Mouse (Mus musculus) adrenal gland, postnatal 10 days (tissue): ENCODE data around the gene Ptdss2. TPM values are rescaled to one million over a fixed set of nuclear protein-coding genes. Genes with fewer than 3 reads are reported as not detected.

Experiments used
- DNase-seq: peaks from one replicate; pipeline ENCODE4 v3.0.0; 2021; ENCODE audit warnings: mixed read lengths
- total RNA-seq, 2 experiments: library from RNA; stranded (reverse); gene quantifications; 2 replicates each; pipeline ENCODE4 v1.2.3; 2021

The Ptdss2 gene
- total RNA-seq, 2 experiments from 2014 or later: 51.0 to 57.2 TPM

DNA sequence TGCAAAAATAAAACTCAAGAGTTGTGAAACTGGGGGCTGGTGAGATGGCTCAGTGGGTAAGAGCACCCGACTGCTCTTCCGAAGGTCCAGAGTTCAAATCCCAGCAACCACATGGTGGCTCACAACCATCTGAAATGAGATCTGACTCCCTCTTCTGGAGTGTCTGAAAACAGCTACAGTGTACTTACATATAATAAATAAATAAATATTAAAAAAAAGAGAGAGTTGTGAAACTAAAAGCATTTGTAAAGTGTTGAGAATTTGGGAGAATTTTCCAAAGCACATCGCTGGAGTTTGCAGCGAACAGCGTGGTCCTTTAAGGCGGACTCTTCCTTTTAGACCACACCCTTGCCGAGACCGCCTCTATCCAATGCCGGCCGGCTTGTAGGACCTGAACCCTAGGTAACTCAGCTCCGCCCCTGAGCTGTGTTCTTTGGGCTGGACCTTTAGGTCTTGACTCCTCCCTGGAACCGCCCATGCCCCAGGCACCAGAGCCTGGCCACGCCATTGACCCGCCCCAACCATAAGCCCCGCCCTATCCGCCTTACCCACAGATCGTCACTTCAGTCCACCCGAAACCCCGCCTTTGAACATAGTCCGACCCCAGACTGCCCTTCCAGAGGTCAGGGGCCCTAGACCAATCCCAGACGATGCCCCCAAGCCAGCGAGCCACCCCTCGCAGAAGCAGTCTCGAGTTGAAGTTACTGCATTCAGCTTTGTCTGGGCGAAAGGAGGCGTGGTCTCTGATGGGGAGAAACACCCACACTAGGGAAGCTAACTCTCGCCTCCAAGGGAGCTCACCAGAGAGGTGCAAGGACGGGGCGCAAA lies 721 bp downstream of the Ptdss2 start:
- peak; percentile 96 for DNase-seq

DNA sequence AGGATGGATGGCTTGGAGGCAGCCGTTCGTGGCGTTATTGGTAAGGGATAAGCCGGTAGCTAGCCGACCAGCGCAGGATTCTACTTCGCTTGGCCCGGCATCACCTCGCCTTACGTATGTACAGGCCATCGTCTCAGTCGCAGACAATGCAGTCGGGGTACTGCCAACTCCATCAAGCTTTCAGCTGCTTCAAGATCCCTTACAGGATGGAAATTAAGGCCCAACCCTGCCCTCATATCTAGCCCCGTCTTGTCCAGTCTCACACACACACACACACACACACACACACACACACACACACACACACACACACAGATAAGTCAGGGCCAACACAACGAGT lies 1.3 kb downstream of the Ptdss2 start:
- no peak for DNase-seq

DNA sequence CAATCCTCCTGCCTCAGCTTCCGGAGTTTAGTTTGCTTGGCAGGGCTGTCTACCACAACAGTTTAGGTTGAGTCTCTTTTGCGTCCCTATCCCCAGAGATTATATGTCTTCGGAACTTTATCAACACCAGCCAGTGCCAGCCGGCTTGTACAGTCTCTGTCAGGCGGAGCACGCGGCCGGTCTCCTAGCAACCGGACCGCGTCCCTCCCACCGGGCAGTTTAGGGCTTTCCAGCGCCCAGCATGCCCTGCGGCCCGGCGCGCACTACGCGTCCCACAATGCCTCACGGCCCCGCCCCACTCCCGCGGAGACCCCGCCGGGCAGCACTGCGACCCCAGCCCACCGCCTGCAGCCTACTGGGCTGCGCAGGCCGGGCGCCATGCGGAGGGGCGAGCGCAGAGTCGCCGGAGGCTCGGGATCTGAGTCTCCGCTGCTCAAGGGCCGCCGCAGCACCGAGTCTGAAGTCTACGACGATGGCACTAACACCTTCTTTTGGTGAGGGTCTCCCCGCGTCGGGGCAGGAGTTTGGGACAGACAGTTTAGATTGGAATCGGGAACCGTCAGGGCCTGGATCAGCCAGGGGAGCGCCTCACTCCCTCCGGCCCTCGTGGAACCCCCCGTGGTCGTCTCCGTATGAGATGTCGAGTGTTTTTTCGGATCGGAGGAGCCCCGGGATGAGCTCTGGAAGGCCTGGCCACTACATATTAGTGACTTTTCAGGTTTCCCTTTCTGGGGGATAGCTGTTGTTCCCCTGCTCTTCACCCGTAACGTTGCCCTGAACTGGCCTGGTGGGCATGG lies 9.0 kb downstream of the Ptdss2 start:
- DNase-seq: peak; percentile 94

DNA sequence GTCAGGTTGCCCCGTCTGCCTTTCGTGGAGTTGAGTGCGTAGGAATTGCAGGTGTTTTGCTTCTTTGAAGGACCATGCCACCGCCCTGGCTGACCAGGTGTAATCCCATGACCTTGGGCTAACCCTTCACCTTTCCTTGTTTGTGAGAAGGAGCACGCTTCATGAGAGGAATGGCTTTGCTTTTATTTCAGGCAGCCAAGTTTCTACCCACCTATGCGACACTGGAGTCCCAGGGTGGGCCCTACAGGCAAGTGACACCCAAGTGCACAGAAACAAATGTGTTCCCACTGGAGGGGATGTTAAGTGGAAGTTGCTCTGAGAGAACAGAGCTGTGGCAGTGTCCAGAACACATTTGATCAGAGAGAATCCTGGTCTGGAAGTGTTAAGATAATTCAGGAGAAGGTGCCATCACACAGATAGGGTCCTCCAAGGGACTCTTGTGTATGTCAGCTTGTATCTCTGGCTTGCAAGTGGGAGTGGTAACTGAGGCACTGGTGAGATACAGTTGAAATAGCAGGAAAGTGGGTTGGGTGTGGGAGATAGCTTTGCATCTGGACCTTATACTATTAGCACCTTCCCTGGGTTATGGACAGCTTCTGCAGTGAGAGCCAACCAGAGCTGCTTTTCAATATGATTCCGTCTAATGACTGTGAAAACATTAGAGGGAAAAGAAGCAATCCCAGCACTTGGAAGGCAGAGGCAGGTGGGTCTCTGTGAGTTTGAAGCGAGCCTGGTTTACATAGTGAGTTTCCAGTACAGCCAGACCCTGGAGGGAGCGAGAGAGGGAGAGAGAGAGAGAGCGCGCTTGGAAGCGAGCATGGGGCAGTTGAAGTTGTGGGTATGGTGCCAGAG lies 9.9 kb downstream of the Ptdss2 start:
- no peak for DNase-seq

DNA sequence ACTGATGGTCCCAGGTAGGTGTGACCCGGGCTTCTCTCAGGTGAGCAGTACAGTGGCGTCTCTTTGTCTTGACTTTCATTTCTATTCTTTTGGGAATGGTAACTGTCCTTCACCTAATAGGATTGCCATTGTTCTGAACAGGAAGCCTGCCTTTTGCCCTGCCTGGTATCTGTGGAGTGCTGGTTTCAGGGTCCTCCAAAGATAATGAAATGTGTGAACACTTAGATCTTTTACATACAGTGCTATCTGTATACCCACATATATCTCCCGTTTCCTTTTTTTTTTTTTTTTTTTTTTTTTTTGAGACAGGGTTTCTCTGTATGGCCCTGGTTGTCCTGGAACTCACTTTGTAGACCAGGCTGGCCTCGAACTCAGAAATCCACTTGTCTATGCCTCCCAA lies 19.1 kb downstream of the Ptdss2 start:
- DNase-seq: no peak

DNA sequence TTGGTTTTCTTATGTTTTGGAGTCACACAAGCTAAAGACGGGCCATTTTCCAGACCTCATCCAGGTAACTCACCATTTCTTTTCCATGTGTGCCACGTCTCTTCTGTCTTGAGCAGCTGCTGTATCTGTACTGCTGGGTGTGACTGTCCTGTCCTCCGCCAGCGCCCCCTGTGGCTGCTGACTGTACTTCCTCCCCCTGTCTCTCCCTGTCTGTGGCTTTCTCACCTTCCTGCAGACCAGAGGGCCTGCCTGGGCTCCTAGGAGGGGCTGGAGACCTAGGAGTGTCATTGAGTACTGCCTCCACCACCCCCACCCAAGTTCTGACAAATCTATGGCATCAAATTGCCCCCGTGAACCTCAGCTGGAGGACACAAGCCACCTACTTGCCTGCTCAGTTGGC lies 20.9 kb downstream of the Ptdss2 start:
- DNase-seq: peak; percentile 70

DNA sequence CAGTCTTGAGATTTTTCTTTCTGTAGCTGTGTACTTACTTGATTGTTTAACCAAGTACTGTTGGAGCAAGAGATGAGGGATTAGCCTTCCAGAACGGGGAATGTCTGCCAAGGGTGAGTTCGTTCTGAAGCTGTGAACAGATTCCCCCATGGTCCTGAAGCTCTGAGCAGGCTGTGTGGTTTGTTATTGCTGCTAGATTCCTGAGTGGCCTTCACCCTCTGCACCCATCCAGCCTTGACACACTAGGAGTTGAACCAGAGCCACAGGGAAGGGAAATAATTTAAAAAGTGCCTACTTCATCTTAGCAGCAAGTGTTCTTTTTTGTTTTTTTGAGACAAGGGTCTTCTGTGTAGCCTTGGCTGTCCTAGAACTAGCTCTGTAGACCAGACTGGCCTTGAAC lies 21.7 kb downstream of the Ptdss2 start:
- DNase-seq: no peak

DNA sequence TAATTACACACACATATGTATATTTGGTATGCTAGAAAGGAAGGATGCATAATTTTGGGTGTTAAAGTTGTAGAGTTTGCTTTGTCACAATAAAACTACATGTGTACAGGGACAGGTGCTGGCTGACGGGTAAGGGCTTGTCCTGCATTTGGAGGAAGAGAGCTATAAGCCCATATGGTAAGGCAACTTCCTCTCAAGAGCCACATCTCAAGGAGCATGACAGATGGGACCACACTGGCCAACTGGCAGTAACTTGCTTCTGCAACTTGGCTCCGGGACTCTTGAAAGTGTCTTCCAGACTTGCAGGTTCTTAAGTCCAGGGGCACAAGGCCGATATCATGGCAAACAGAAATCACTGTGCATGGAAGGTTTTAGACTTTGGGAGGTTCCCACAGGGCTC lies 22.5 kb downstream of the Ptdss2 start:
- no peak for DNase-seq

DNA sequence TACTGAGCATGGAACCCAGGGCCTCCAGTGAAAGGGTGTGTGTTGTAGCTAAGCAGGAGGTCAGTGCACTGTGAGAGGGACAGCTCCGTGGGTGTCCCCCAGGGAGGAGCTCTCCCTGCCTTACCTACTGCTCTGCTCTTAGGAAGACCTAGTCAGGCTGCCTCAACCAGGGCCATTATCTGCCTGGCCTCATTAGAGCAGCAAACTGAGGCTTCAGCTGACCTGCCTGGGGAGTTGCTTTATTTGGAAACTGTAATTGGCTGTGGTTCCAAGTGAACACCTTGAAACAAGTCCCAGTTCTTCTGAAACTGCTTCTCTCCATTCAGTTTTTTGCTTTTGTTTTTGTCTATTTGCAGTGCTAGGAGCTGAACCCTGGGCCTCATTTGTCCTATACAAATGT lies 23.2 kb downstream of the Ptdss2 start:
- no peak for DNase-seq

DNA sequence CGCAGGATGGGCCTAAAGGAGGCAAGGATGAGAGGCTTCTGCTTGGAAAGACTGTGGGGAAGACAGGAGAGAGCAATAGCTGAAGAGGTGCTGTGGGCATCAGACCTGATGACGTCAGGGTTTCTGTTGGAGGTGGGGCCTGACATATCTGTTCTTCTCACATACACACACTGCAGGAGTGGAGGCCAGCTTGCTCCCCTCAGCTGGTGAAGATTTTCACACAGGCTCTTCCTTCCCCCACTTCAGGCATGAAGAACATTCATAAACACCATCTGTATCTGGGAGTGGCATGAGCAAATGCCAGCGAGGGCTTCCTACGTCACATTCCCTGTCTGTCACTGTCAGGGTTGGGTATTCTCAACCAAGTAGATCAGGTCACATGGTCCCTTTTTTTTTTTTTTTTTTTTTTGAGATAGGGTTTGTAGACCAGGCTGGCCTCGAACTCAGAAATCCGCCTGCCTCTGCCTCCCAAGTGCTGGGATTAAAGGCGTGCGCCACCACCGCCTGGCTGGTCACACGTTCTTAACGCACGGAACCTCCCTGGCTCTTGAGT lies 23.9 kb downstream of the Ptdss2 start:
- DNase-seq: no peak

DNA sequence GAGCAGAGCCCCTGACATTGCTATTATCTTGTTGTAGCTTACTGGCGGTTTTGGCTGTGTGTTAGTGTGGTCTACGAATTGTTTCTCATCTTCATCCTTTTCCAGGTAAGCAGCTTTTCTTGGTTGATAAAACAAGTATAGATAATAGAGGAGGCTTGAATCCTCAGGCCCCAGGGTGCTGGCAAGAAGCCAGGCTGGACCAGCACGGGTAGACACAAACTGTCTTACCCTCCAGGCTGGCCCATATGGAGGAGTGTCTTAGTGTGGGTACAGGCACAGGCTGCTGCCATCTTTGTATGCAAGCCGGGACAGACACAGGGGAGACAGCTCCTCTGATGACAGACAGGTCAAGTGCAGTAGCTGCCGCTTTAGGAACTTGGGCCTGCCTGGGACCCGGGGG lies 24.9 kb downstream of the Ptdss2 start:
- DNase-seq: no peak

DNA sequence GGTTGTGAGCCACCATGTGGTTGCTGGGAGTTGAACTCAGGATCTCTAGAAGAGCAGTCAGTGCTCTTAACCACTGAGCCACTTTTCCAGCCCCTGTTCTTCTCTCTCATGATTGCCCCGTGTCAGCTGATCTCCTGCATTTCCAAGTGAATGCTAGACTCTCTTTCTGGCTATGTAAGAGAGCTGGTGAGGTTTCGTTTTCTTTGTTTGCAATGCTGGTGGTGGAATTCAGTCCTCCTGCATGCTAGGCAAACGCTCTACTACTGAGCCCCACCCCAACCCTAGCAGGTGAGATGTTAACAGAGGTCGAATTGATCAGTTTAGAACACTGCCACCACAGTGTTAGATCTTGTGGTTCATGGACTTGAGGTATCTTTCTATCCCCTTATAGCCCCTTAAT lies 26.5 kb downstream of the Ptdss2 start:
- DNase-seq: no peak

DNA sequence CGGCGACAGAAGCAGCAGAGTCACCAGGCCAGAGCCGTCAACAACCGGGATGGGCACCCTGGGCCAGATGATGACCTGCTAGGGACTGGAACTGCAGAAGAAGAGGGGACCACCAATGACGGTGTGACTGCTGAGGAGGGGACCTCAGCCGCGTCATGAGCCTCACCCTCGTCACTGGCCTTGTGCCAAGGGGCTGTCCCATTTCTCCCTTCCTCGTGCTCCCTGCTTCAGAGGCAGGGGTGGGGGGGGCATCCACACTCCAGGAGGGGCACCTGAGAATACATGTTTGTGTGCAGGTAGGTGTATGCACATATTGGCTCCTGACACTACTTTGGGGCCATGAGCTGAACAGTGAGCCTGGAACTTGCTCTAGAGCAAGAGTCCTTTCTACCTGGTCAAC lies 33.2 kb downstream of the Ptdss2 start:
- no peak for DNase-seq

DNA sequence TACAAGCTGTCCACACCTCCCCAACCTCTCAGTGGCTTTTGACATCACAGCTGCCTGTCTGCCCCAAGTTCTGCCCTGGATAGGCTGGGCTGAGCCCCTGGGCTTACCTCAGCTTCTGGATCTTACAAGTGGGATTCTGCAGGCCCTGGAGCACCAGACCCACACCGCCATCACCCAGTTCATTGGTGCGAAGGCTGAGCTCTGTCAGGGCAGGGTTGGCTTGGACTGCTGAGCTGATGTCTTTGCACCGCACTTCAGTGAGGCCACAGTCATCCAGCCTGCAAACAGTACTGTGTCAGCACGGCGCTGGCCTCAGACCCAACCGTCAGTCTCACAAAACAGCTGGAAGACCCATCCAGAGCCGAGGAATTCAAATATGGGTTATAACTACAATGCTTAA lies 42.2 kb downstream of the Ptdss2 start:
- no peak for DNase-seq

DNA sequence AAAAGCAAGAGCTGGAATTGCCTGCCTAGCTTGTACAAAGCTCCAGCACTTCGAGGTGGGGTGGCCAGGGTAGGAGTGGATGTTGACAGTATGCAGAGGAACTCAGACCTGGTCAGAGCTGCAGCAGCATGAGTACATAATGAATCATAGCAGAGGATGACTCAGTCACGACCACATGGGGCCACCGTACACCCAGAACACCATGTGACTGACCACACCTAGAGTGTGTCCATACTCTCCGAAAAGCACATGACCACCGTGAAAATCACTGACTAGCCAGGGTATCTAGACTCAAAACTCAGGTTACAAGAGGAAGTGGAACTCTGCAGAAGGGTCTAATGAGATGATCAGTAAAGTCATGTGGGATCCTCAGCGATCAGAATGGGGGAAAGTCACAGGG lies 42.7 kb downstream of the Ptdss2 start:
- DNase-seq: peak; percentile 60

DNA sequence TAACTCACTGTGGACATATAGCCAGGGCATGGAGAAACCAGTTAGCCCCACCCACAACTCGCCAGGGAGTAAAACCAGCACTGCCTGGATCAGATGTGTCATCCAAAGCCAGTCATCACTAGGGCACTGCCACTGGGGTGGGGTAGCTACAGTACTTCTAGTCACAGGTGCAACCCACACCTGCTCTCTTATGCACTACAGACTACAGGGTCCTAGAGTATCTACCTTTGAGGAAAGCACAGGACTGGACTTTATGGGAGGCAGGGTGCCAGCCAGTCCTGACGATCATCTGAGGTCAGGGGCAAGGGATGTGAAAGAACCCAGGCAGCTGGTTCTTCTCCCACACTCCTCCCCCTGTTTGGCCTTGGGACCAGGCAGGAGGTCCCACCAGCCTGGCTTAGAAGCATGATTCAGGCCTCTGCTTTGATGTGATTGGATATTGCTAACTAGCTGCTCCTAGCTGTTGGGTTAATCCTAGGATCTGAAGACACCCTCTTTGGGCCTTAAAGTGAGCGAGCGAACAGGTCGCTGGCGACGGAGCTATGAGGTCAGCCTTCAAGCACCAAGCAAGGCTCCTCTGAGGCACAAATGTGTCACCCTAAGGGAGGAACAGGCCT lies 45.8 kb downstream of the Ptdss2 start:
- DNase-seq: peak; percentile 75

DNA sequence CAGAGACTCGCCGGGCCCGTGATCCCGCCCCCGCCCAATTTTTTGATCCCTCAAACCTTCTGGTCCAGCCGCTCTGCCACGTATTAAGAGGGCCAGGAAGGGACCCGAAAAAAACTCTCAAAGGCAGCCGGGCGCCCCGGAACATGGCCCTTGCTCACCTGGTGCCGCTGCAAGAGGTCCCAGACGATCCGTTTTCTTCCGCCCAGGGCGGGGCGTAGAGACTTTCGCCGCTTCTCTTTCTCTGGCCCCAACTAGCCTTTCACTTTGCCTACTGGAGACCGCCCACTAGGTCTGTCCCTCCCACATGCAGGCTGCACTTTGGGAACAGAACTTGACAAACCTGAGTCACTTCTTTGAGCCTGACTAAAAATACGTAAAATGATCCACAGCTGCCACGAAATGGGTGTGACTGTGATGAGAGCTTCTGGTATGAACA lies 46.4 kb downstream of the Ptdss2 start:
- peak; percentile 83 for DNase-seq

DNA sequence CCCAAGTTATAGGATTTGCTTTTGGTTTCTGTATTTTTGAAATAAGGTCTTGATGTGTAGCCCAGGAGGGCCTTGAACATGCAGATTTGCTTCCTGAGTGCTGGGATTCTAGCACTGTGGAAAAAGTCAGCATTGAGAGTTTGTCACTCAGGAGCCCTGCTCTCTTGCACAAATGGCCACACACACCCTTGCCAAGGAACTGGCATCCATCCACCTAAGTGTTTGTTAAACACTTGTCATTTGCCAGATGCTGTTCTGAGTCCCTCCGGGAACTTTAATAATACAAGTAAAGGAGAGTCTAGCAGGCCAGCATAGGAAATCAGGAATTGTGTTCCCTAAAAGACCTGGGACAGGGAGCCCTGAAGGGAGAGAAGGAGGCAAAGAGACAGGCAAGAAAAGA lies 47.1 kb downstream of the Ptdss2 start:
- peak; percentile 53 for DNase-seq

DNA sequence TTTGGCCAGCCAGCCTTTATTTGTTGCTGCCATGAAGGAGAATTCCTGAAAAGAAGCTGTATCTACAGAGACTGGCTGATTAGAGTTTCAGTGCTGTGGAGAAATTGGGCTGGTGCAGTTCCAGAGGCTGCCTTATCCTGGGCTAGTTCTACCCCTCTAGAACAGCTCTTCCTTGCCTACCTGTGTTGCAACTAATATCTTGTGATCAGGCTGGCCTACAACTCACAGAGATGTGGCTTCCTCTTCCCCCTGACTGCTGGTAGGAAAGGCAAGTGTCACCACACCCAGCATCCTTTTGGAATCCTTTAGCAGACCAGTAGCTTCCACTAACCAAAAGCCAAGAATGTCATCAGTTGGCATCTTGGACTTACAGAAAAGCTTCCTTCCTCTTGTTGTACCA lies 47.7 kb downstream of the Ptdss2 start:
- DNase-seq: no peak

DNA sequence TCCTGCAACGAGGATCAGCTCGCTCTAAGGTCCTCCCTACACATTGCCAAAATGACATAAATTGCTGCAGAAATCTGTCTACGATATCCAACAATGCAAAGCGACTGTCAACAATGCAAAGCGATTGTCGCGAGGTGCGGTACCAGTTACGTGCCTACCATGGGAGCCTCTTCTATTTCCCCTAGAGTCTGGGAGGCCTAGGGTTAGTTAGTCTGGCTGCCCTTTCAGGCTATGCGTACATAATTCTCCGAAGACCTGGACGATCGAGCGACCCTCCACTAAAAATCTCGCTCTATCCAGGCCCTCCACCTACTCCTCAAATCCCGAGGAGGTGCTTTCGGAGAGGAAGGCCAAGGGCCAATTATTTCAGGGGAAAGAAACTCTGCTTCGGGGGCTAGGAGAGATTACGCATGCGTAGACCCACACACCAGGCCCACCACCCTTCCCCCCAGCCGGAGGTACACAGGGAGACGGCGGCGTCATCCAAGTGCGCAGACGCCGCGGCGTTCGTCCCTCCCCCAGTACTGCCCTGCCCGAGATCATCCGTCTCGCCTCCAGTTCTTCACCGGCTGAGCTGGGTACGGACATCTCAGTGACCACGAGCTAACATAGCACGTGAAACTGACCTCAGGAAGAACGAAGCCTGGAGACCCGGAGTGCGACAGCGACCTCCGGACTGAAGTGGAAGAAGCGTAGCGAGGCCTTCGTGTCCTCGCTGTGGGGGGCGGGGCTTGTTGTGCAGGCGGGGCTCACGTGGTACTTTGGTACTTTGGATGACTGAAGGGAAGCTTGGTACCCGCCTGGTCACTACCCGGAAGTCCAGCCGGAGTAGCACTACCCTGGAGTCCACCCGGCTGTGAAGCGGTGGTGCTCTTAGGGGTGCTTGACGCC lies 50.2 kb downstream of the Ptdss2 start, which contains the start of gene Rnh1:
Rnh1 (minus strand) TSS at position 742 of the 891 bp plus-strand sequence.
- peak; percentile 93 for DNase-seq

DNA sequence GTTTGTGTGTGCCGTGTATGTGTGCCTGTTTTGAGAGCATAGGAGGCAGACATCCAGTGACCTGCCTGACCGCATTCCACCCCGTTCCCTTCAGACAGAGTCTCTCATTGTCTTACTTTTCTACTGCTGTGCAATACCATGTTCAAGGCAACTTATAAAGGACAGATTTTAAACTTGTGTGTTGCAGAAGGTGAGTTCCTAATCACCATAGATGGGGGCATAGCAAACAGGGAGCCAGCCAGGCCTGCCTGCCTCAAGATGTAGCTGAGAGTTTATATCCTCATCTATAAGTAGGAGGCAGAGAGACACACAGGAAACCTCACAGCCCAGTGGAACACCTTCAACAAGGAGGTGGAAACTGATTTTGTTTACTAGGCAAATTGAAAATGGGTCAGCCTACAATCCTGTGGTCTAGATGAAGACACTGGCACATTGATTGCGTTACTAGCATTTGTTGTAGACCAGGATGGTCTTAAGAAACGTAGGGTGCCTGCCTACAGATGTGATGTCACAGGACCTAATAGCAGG lies 51.2 kb downstream of the Ptdss2 start:
- no peak for DNase-seq
